Mouse (Mus musculus) megakaryocyte, embryonic 14.5 days (primary cell): ENCODE data around the gene Csrp1.

Source experiments
- FLI1 ChIP-seq: IDR thresholded peaks from 2 replicates; pipeline ENCODE4 v1.6.1; 2012; ENCODE audit warnings: low read length, inconsistent platforms, mixed read lengths
- GATA1 ChIP-seq: IDR thresholded peaks from 3 replicates; pipeline ENCODE4 v1.6.1; 2012; ENCODE audit warnings: mixed read lengths, low read length, inconsistent platforms, borderline replicate concordance

GRCm38 (mm10) chr1:135729821-135730220 is 10.0 kb downstream of the Csrp1 start:
- TF ChIP-seq GATA1, result no peak
- no peak for TF ChIP-seq FLI1
